10 mouse cellular contexts compared by ENCODE assay signal in genomic region chr11:59731821-59732220, GRCm38 (mm10). TPM values are rescaled to one million over a fixed set of nuclear protein-coding genes. Genes with fewer than 3 reads are reported as not detected.
DNase-seq lines count a peak whose midpoint lies in the region; TF ChIP-seq lines count a peak whose summit lies in the region.
"Had no signal": no experiment of that assay in that cellular context is flagged by ENCODE, and none has a peak within 500 bp of the region (broad histone marks: within the 10 kb centered on the region; RNA-seq: fewer than 3 reads in every experiment).

No protein-coding gene starts in this region.

- no peak for TF ChIP-seq EP300 in heart, adult 2 months (IDR thresholded peaks at IDR 0.05; ENCODE audit: insufficient read depth, low read depth, low read length)

- H3K4me1 ChIP-seq in heart, adult 2 months (ENCODE audit: control insufficient read depth, insufficient read depth, low read length), result peaks cover 15% of the 10 kb centered on the region
- H3K4me1 ChIP-seq: limb, embryonic 13.5 days had no signal

- H3K4me2 ChIP-seq in myocyte (ENCODE audit: low read depth), result peak overlapping the region; percentile 68
- H3K4me2 ChIP-seq: forebrain, embryonic 12.5 days; limb, embryonic 13.5 days had no signal

- no peak for DNase-seq in heart, adult 2 months
- DNase-seq in heart, postnatal 25 days (ENCODE audit: low spot score), result no peak
- DNase-seq in left cerebral cortex, adult 2 months (ENCODE audit: extremely low spot score in 1 of 2, low spot score in 2 of 2), result no peak
- no peak for DNase-seq in left cerebral cortex, postnatal 36 days (ENCODE audit: low spot score in 2 of 2)
- DNase-seq in NIH3T3 (ENCODE audit: low read depth), result peak; percentile 50
- no peak for DNase-seq in ovary, postnatal 36 days (ENCODE audit: low spot score)
- DNase-seq in urinary bladder, adult 18-20 months (ENCODE audit: low spot score in 2 of 2), result no peak

- H3K79me2 ChIP-seq in heart, adult 2 months (replicated peaks; ENCODE audit: control insufficient read depth, insufficient read depth, low read length), result peaks cover 3% of the 10 kb centered on the region; the same call in 1 of the 2 replicates
- peaks cover 21% of the 10 kb centered on the region for H3K79me2 ChIP-seq in myocyte (ENCODE audit: control insufficient read depth, insufficient read depth)

- no peak for TF ChIP-seq POLR2A in heart, adult 2 months (IDR thresholded peaks at IDR 0.05; ENCODE audit: insufficient read depth, low read depth, low read length)
- TF ChIP-seq POLR2A in myocyte (IDR thresholded peaks at IDR 0.05; ENCODE audit: insufficient read length, low read depth), result no peak

- H3K27ac ChIP-seq in heart, adult 2 months, result peak overlapping the region; percentile 62
- H3K27ac ChIP-seq in left cerebral cortex, adult 2 months, result peak overlapping the region; percentile 78; the same call in 1 of the 2 replicates
- H3K27ac ChIP-seq: forebrain, embryonic 12.5 days; limb, embryonic 13.5 days had no signal

- 33% methylated on average over 3 of the region's 3 CpGs for WGBS in heart, adult 2 months

- H3K36me3 ChIP-seq in heart, adult 2 months (ENCODE audit: control insufficient read depth, insufficient read depth, low read length), result no peaks in the 10 kb centered on the region; the same call in none of the 2 replicates
- H3K36me3 ChIP-seq in myocyte (ENCODE audit: control insufficient read depth, insufficient read depth), result peaks cover 52% of the 10 kb centered on the region

- intact Hi-C loops in heart, adult 2 months (cut with DNase I), result loop anchor here (2.0 kb wide), 1 partner anchor 67 kb away; no protein-coding TSS in a partner anchor
- intact Hi-C loops in heart, postnatal 25 days (cut with DNase I), result loop anchor here (2.0 kb wide), 1 partner anchor 71 kb away; the partner anchor contains the start of gene Mprip
- intact Hi-C loops in left cerebral cortex, adult 2 months (cut with DNase I), result loop anchor here (2.0 to 5.0 kb wide), 2 partner anchors 69 to 110 kb away; no protein-coding TSS in a partner anchor
- intact Hi-C loops in left cerebral cortex, postnatal 36 days (cut with DNase I), result no loop called here

- no peak overlapping the region for H3K4me3 ChIP-seq in heart, adult 2 months
- H3K4me3 ChIP-seq in left cerebral cortex, adult 2 months, result no peak overlapping the region
- H3K4me3 ChIP-seq in myocyte, result no peak overlapping the region
- H3K4me3 ChIP-seq: forebrain, embryonic 12.5 days; limb, embryonic 13.5 days had no signal

- no peaks in the 10 kb centered on the region for H3K27me3 ChIP-seq in heart, adult 2 months (ENCODE audit: control insufficient read depth, insufficient read depth, low read length)
- H3K27me3 ChIP-seq in myocyte (ENCODE audit: control insufficient read depth, insufficient read depth, insufficient read length), result no peaks in the 10 kb centered on the region
- H3K27me3 ChIP-seq: forebrain, embryonic 12.5 days; limb, embryonic 13.5 days had no signal

- H3ac ChIP-seq in myocyte (ENCODE audit: control insufficient read depth, insufficient read length), result no peak overlapping the region

- H3K9ac ChIP-seq in heart, adult 2 months (ENCODE audit: low read depth, low read length), result peak overlapping the region; percentile 1; the same call in 1 of the 2 replicates
- H3K9ac ChIP-seq: forebrain, embryonic 12.5 days; limb, embryonic 13.5 days had no signal

- TF ChIP-seq CTCF in heart, adult 2 months (IDR thresholded peaks at IDR 0.05), result no peak
- TF ChIP-seq CTCF in left cerebral cortex, adult 2 months (IDR thresholded peaks at IDR 0.05), result no peak

TF ChIP-seq in myocyte, 11 proteins besides CTCF, POLR2A, EP300 and RAD21:
- TF ChIP-seq MAX (IDR thresholded peaks at IDR 0.05; ENCODE audit: low read depth), result no peak
- TF ChIP-seq SRF (IDR thresholded peaks at IDR 0.05; ENCODE audit: control insufficient read depth, insufficient read length, low read depth), result no peak
- no peak for TF ChIP-seq CEBPB (IDR thresholded peaks at IDR 0.05; ENCODE audit: insufficient read depth, poor library complexity, severe bottlenecking)
- TF ChIP-seq TCF12 (IDR thresholded peaks at IDR 0.05; ENCODE audit: insufficient read depth, poor library complexity, severe bottlenecking), result no peak
- TF ChIP-seq USF1 (IDR thresholded peaks at IDR 0.05; ENCODE audit: low read depth), result no peak
- no peak for TF ChIP-seq E2F4 (IDR thresholded peaks at IDR 0.05; ENCODE audit: insufficient read depth)
- TF ChIP-seq REST (IDR thresholded peaks at IDR 0.05; ENCODE audit: insufficient read depth, insufficient read length), result no peak
- no peak for TF ChIP-seq MYOD1 (IDR thresholded peaks at IDR 0.05; ENCODE audit: control insufficient read depth in 1 of 3, insufficient read length in 2 of 3, low read depth in 2 of 3)
- TF ChIP-seq TCF3 (IDR thresholded peaks at IDR 0.05; ENCODE audit: insufficient read length, low read depth), result no peak
- no peak for TF ChIP-seq POLR2AphosphoS2 (IDR thresholded peaks at IDR 0.05; ENCODE audit: insufficient read length, low read depth)
- no peak for TF ChIP-seq MYOG (IDR thresholded peaks at IDR 0.05; ENCODE audit: control insufficient read depth in 1 of 3, insufficient read depth in 1 of 3, insufficient read length in 2 of 3, low read depth in 2 of 3)

RNA-seq across cellular contexts. Expression of gene Pld6, which starts 55.6 kb away (rescaled TPM):
- under 1 TPM; 0.44 to 0.45 TPM for total RNA-seq in heart, adult 2 months (2021)
- polyA plus RNA-seq in heart, adult 2 months (2012; rRNA removed), result 1.5 and 2.2 TPM in 2 replicates
- under 1 TPM; 0.18 to 0.42 TPM for total RNA-seq in heart, postnatal 25 days (2021)
- 1 to 10 TPM in 1 of 2 experiments, under 1 TPM in 1; 0.75 to 1.3 TPM for total RNA-seq in left cerebral cortex, adult 2 months (2021)
- 1 to 10 TPM in 1 of 2 experiments, under 1 TPM in 1; 0.81 to 1.1 TPM for total RNA-seq in left cerebral cortex, postnatal 36 days (2021)
- 0.02 TPM for polyA plus RNA-seq in myocyte (2012; fragmentation: generic; extraction: Trizol)
